Comparison of ENCODE assay signal across 13 mouse cellular contexts in genomic region chr14:120840900-120841299, GRCm38 (mm10).
A peak's percentile ranks its signal among the peaks of the same experiment; 100 is the strongest.
DNase-seq lines count a peak whose midpoint lies in the region; ATAC-seq and TF ChIP-seq lines count a peak whose summit lies in the region.
"Had no signal": no experiment of that assay in that cellular context is flagged by ENCODE, and none has a peak within 500 bp of the region (broad histone marks: within the 10 kb centered on the region; RNA-seq: fewer than 3 reads in every experiment).

No protein-coding gene starts in this region.

- H3K79me2 ChIP-seq in liver, adult 2 months (ENCODE audit: control insufficient read depth, insufficient read depth, low read length) = no peaks in the 10 kb centered on the region

- TF ChIP-seq POLR2A in liver, adult 2 months (IDR thresholded peaks at IDR 0.05; ENCODE audit: extremely low read depth, insufficient read depth, low read length) = no peak

- H3K27ac ChIP-seq in liver, adult 2 months (replicated peaks; ENCODE audit: insufficient read depth, low read depth, low read length) = peak overlapping the region; percentile 49
- H3K27ac ChIP-seq in liver, embryonic 12.5 days = no peak overlapping the region
- H3K27ac ChIP-seq: embryonic facial prominence, embryonic 13.5 days; liver, embryonic 15.5 days had no signal

- DNase-seq in adrenal gland, postnatal 36 days = peak; percentile 31 to 46
- DNase-seq in adrenal gland, adult 8-10 months = no peak
- DNase-seq in liver, adult 2 months (ENCODE audit: extremely low read depth, low read depth, low spot score) = no peak
- peak; percentile 38 for DNase-seq in A20 (ENCODE audit: low read depth, low spot score)
- no peak for DNase-seq in right cerebral cortex, postnatal 4 days
- no peak for DNase-seq in left cerebral cortex, adult 8-10 months (ENCODE audit: low spot score in 2 of 2)
- DNase-seq: cerebellum, adult 9-11 months had no signal

- peak; percentile 86 for TF ChIP-seq CTCF in liver, adult 2 months (IDR thresholded peaks at IDR 0.05; ENCODE audit: low read depth, low read length)

- 28% methylated on average over 6 of the region's 6 CpGs for WGBS in liver, adult 2 months
- 55% methylated on average over 6 of the region's 6 CpGs for WGBS in liver, embryonic 12.5 days (ENCODE audit: insufficient replicate concordance)

- H3K36me3 ChIP-seq in liver, adult 2 months (ENCODE audit: control insufficient read depth, insufficient read depth, low read length) = no peaks in the 10 kb centered on the region
- no peaks in the 10 kb centered on the region for H3K36me3 ChIP-seq in liver, embryonic 12.5 days
- H3K36me3 ChIP-seq: embryonic facial prominence, embryonic 13.5 days; heart, embryonic 12.5 days; liver, embryonic 15.5 days had no signal

- H3K27me3 ChIP-seq in liver, adult 2 months (ENCODE audit: control insufficient read depth, insufficient read depth, low read length) = no peaks in the 10 kb centered on the region
- H3K27me3 ChIP-seq in liver, embryonic 12.5 days (replicated peaks) = no peaks in the 10 kb centered on the region
- H3K27me3 ChIP-seq: embryonic facial prominence, embryonic 13.5 days; heart, embryonic 12.5 days; liver, embryonic 15.5 days had no signal

- H3K9me3 ChIP-seq in liver, embryonic 12.5 days (replicated peaks) = no peaks in the 10 kb centered on the region
- H3K9me3 ChIP-seq: embryonic facial prominence, embryonic 13.5 days; heart, embryonic 12.5 days; liver, embryonic 15.5 days had no signal

- H3K9ac ChIP-seq in liver, adult 2 months (ENCODE audit: low read depth, low read length) = no peak overlapping the region
- no peak overlapping the region for H3K9ac ChIP-seq in liver, embryonic 12.5 days
- H3K9ac ChIP-seq: embryonic facial prominence, embryonic 13.5 days; heart, embryonic 12.5 days; liver, embryonic 15.5 days had no signal

- ATAC-seq in liver, embryonic 12.5 days = no peak
- ATAC-seq in granulocyte monocyte progenitor cell, adult 5-6 weeks (replicated peaks; ENCODE audit: poor library complexity, severe bottlenecking) = peak; percentile 58; the same call in 1 of the 2 replicates
- ATAC-seq: hindbrain, embryonic 16.5 days had no signal

- H3K4me1 ChIP-seq in liver, adult 2 months (ENCODE audit: control insufficient read depth, insufficient read depth, low read length) = peaks cover 2% of the 10 kb centered on the region
- no peaks in the 10 kb centered on the region for H3K4me1 ChIP-seq in liver, embryonic 12.5 days
- H3K4me1 ChIP-seq: liver, embryonic 15.5 days had no signal

- peak overlapping the region; percentile 51 for H3K4me3 ChIP-seq in liver, adult 2 months (ENCODE audit: insufficient read depth, low read depth, low read length)
- no peak overlapping the region for H3K4me3 ChIP-seq in liver, embryonic 12.5 days
- H3K4me3 ChIP-seq: embryonic facial prominence, embryonic 13.5 days; heart, embryonic 12.5 days; liver, embryonic 15.5 days had no signal

- H3K4me2 ChIP-seq in liver, embryonic 12.5 days = no peak overlapping the region
- H3K4me2 ChIP-seq: embryonic facial prominence, embryonic 13.5 days; heart, embryonic 12.5 days; liver, embryonic 15.5 days had no signal

Comparison
In these comparisons a context has a peak if more than half of its experiments do, and no peak if none do; other contexts are left out.
1. DNase-seq: peak in adrenal gland, postnatal 36 days (2 of 2) and A20 (single experiment); none in adrenal gland, adult 8-10 months (single experiment), liver, adult 2 months (single experiment), right cerebral cortex, postnatal 4 days (single experiment) and left cerebral cortex, adult 8-10 months (0 of 2).